Mouse (Mus musculus) heart, embryonic 15.5 days (tissue): Measurements from ENCODE around the gene Wnt3. TPM values are rescaled to one million over a fixed set of nuclear protein-coding genes. Genes with fewer than 3 reads are reported as not detected.

Source experiments
- ATAC-seq: fragments of 200-750 bp; cut with Nextera tagmentation; replicated peaks from 2 replicates; pipeline ENCODE4 v1.8.0; 2017; ENCODE audit warnings: low read depth, moderate TSS enrichment; ENCODE audit not compliant: insufficient number of reproducible peaks, insufficient read depth, low FRiP score
- H3K27ac ChIP-seq: fragments of 300-500 bp; sonication (generic); 2 replicates; pipeline ENCODE4 v1.5.1; 2015; ENCODE audit warnings: mild to moderate bottlenecking, inconsistent platforms
- H3K27me3 ChIP-seq: fragments of 300-500 bp; sonication (generic); 2 replicates; pipeline ENCODE4 v1.6.1; 2015; ENCODE audit warnings: inconsistent platforms
- H3K36me3 ChIP-seq: fragments of 300-500 bp; sonication (generic); 2 replicates; pipeline ENCODE4 v1.6.1; 2015; ENCODE audit warnings: mild to moderate bottlenecking, inconsistent platforms
- H3K4me1 ChIP-seq: fragments of 300-500 bp; sonication (generic); replicated peaks from 2 replicates; pipeline ENCODE4 v1.6.1; 2015; ENCODE audit warnings: inconsistent platforms
- H3K4me2 ChIP-seq: fragments of 300-500 bp; sonication (generic); 2 replicates; pipeline ENCODE4 v1.6.1; 2015; ENCODE audit warnings: inconsistent platforms, mild to moderate bottlenecking, moderate library complexity
- H3K4me3 ChIP-seq: fragments of 300-500 bp; sonication (generic); 2 replicates; pipeline ENCODE4 v1.5.1; 2015; ENCODE audit warnings: mild to moderate bottlenecking, inconsistent platforms
- H3K9ac ChIP-seq: fragments of 300-500 bp; sonication (generic); 2 replicates; pipeline ENCODE4 v1.6.1; 2015; ENCODE audit warnings: mild to moderate bottlenecking, inconsistent platforms
- H3K9me3 ChIP-seq: fragments of 300-500 bp; sonication (generic); replicated peaks from 2 replicates; pipeline ENCODE4 v1.6.1; 2016; ENCODE audit warnings: inconsistent platforms
- WGBS: fragments of 180-500 bp; shearing (Covaris S2); methylation state at CpG from one replicate; pipeline ENCODE4 v1.1.7; 2015; ENCODE audit warnings: mixed read lengths; 5-methylcytosine and 5-hydroxymethylcytosine counted together
- polyA plus RNA-seq: library from polyadenylated mRNA; unstranded; fragments of >200 nt; fragmentation: Nextera tagmentation; extraction: Ambion mirVana; gene quantifications from 2 replicates; pipeline ENCODE4 v1.2.1, GENCODE M21; 2015

Wnt3 gene
- polyA plus RNA-seq, 1 experiment from 2014 or later, result 0.05 TPM

- H3K9me3 ChIP-seq, result no peaks in the 10 kb centered on the region
- H3K4me3 ChIP-seq, result no peak overlapping the region
- H3K4me1 ChIP-seq, result no peaks in the 10 kb centered on the region
- H3K36me3 ChIP-seq, result no peaks in the 10 kb centered on the region
- no peak overlapping the region for H3K4me2 ChIP-seq
- H3K27ac ChIP-seq, result no peak overlapping the region
- peaks cover 71% of the 10 kb centered on the region for H3K27me3 ChIP-seq
- H3K9ac ChIP-seq, result no peak overlapping the region
- 51% methylated on average over 9 of the region's 9 CpGs for WGBS
- no peak for ATAC-seq
Observed at GRCm38 (mm10) chr11:103780152-103780551, 6.2 kb downstream of the Wnt3 start.

GRCm38 (mm10) chr11:103789951-103790350, 16.0 kb downstream of the Wnt3 start:
- H3K36me3 ChIP-seq, result no peaks in the 10 kb centered on the region
- H3K4me3 ChIP-seq, result no peak overlapping the region
- H3K4me1 ChIP-seq, result no peaks in the 10 kb centered on the region
- H3K27me3 ChIP-seq, result peaks cover 59% of the 10 kb centered on the region
- no peak overlapping the region for H3K4me2 ChIP-seq
- no peaks in the 10 kb centered on the region for H3K9me3 ChIP-seq
- WGBS, result 50% methylated on average over 5 of the region's 5 CpGs
- no peak overlapping the region for H3K9ac ChIP-seq
- ATAC-seq, result no peak
- H3K27ac ChIP-seq, result no peak overlapping the region

GRCm38 (mm10) chr11:103801128-103801527, 27.2 kb downstream of the Wnt3 start:
- Histone ChIP-seq H3K27ac (no peak overlapping the region), H3K27me3 (peaks cover 74% of the 10 kb centered on the region), H3K4me1 (no peaks in the 10 kb centered on the region), H3K4me2 (no peak overlapping the region), H3K4me3 (no peak overlapping the region), H3K36me3 (no peaks in the 10 kb centered on the region), H3K9me3 (no peaks in the 10 kb centered on the region), H3K9ac (no peak overlapping the region)
- ATAC-seq, result no peak
- WGBS, result 32% methylated on average over 9 of the region's 9 CpGs

- H3K9ac ChIP-seq, result no peak overlapping the region
- H3K4me2 ChIP-seq, result no peak overlapping the region
- peaks cover 74% of the 10 kb centered on the region for H3K27me3 ChIP-seq
- no peaks in the 10 kb centered on the region for H3K9me3 ChIP-seq
- no peaks in the 10 kb centered on the region for H3K4me1 ChIP-seq
- H3K4me3 ChIP-seq, result no peak overlapping the region
- ATAC-seq, result no peak
- 77% methylated on average over 11 of the region's 11 CpGs for WGBS
- H3K36me3 ChIP-seq, result no peaks in the 10 kb centered on the region
- H3K27ac ChIP-seq, result no peak overlapping the region
Observed at GRCm38 (mm10) chr11:103804126-103804525, 30.2 kb downstream of the Wnt3 start.

GRCm38 (mm10) chr11:103804804-103805203, 30.9 kb downstream of the Wnt3 start:
- 42% methylated on average over 4 of the region's 4 CpGs for WGBS
- Histone ChIP-seq H3K4me1 (peaks cover 6% of the 10 kb centered on the region), H3K4me2 (no peak overlapping the region), H3K27me3 (peaks cover 79% of the 10 kb centered on the region), H3K36me3 (no peaks in the 10 kb centered on the region), H3K9ac (no peak overlapping the region), H3K27ac (no peak overlapping the region), H3K4me3 (no peak overlapping the region), H3K9me3 (no peaks in the 10 kb centered on the region)
- ATAC-seq, result no peak

GRCm38 (mm10) chr11:103807966-103808365, 34.0 kb downstream of the Wnt3 start:
- ATAC-seq, result no peak
- WGBS, result 41% methylated on average over 12 of the region's 12 CpGs

GRCm38 (mm10) chr11:103808771-103809610, 35.0 kb downstream of the Wnt3 start:
- WGBS, result 6% methylated on average over 29 of the region's 29 CpGs
- Histone ChIP-seq H3K36me3 (no peaks in the 10 kb centered on the region), H3K4me3 (peak overlapping the region; percentile 60), H3K4me2 (peak overlapping the region; percentile 99), H3K27me3 (peaks cover 96% of the 10 kb centered on the region), H3K9ac (no peak overlapping the region), H3K27ac (no peak overlapping the region), H3K9me3 (no peaks in the 10 kb centered on the region), H3K4me1 (peaks cover 13% of the 10 kb centered on the region)
- ATAC-seq, result no peak

More at GRCm38 (mm10) chr11:103807966-103808365, 34.0 kb downstream of the Wnt3 start:
- H3K27me3 ChIP-seq, result peaks cover 93% of the 10 kb centered on the region
- peaks cover 13% of the 10 kb centered on the region for H3K4me1 ChIP-seq
- H3K36me3 ChIP-seq, result no peaks in the 10 kb centered on the region
- no peaks in the 10 kb centered on the region for H3K9me3 ChIP-seq
- no peak overlapping the region for H3K27ac ChIP-seq
- H3K4me2 ChIP-seq, result no peak overlapping the region
- H3K4me3 ChIP-seq, result no peak overlapping the region
- H3K9ac ChIP-seq, result no peak overlapping the region

- Histone ChIP-seq H3K4me1 (peaks cover 13% of the 10 kb centered on the region), H3K4me3 (peak overlapping the region; percentile 60), H3K4me2 (peak overlapping the region; percentile 99), H3K27me3 (peaks cover 89% of the 10 kb centered on the region), H3K36me3 (no peaks in the 10 kb centered on the region), H3K9ac (peak overlapping the region; percentile 52), H3K9me3 (no peaks in the 10 kb centered on the region), H3K27ac (no peak overlapping the region)
- ATAC-seq, result peak; percentile 36
- WGBS, result under 1% methylated on average over 106 of the region's 107 CpGs
Observed at GRCm38 (mm10) chr11:103809611-103810598, 36.0 kb downstream of the Wnt3 start.

GRCm38 (mm10) chr11:103810631-103811030, 36.7 kb downstream of the Wnt3 start:
- Histone ChIP-seq H3K4me1 (peaks cover 13% of the 10 kb centered on the region), H3K27ac (no peak overlapping the region), H3K27me3 (peaks cover 89% of the 10 kb centered on the region), H3K36me3 (no peaks in the 10 kb centered on the region), H3K9ac (no peak overlapping the region), H3K9me3 (no peaks in the 10 kb centered on the region), H3K4me2 (peak overlapping the region; percentile 99), H3K4me3 (peak overlapping the region; percentile 60)
- no peak for ATAC-seq
- 25% methylated on average over 12 of the region's 12 CpGs for WGBS

GRCm38 (mm10) chr11:103811246-103811645, 37.3 kb downstream of the Wnt3 start:
- no peak overlapping the region for H3K9ac ChIP-seq
- peaks cover 13% of the 10 kb centered on the region for H3K4me1 ChIP-seq
- no peak overlapping the region for H3K4me2 ChIP-seq
- no peak overlapping the region for H3K4me3 ChIP-seq
- H3K27me3 ChIP-seq, result peaks cover 85% of the 10 kb centered on the region
- H3K27ac ChIP-seq, result no peak overlapping the region
- no peak for ATAC-seq
- no peaks in the 10 kb centered on the region for H3K9me3 ChIP-seq
- no peaks in the 10 kb centered on the region for H3K36me3 ChIP-seq
- 81% methylated on average over 25 of the region's 25 CpGs for WGBS

- WGBS, result 6% methylated on average over 3 of the region's 3 CpGs
- Histone ChIP-seq H3K9ac (no peak overlapping the region), H3K4me3 (no peak overlapping the region), H3K27ac (no peak overlapping the region), H3K27me3 (peaks cover 54% of the 10 kb centered on the region), H3K4me2 (no peak overlapping the region), H3K36me3 (no peaks in the 10 kb centered on the region), H3K4me1 (peaks cover 8% of the 10 kb centered on the region), H3K9me3 (no peaks in the 10 kb centered on the region)
- ATAC-seq, result no peak
Observed at GRCm38 (mm10) chr11:103814808-103815207, 40.9 kb downstream of the Wnt3 start.
